Mouse (Mus musculus) forebrain, postnatal 0 days (tissue): ENCODE results near the gene Tex9. TPM values are rescaled to one million over a fixed set of nuclear protein-coding genes. Genes with fewer than 3 reads are reported as not detected.

ENCODE experiments used
- ATAC-seq: fragments of 200-750 bp; cut with Nextera tagmentation; 2 replicates; pipeline ENCODE4 v1.8.0; 2017; ENCODE audit warnings: mild to moderate bottlenecking, moderate library complexity
- DNase-seq: peaks from one replicate; pipeline ENCODE4 v3.0.0-alpha.2; 2015
- H3K27ac ChIP-seq: fragments of 300-500 bp; sonication (generic); 2 replicates; pipeline ENCODE4 v1.5.1; 2014; ENCODE audit warnings: low read depth, mild to moderate bottlenecking, antibody characterized with exemption, low read length, moderate library complexity, mixed read lengths
- H3K27me3 ChIP-seq: fragments of 300-500 bp; sonication (generic); 2 replicates; pipeline ENCODE4 v1.6.1; 2014; ENCODE audit warnings: mild to moderate bottlenecking, low read length, mixed read lengths; ENCODE audit not compliant: insufficient read depth
- H3K36me3 ChIP-seq: fragments of 300-500 bp; sonication (generic); 2 replicates; pipeline ENCODE4 v1.6.1; 2014; ENCODE audit warnings: mild to moderate bottlenecking, moderate library complexity; ENCODE audit not compliant: insufficient read depth
- H3K4me1 ChIP-seq: fragments of 300-500 bp; sonication (generic); 2 replicates; pipeline ENCODE4 v1.6.1; 2014; ENCODE audit warnings: antibody characterized with exemption; ENCODE audit not compliant: insufficient read depth
- H3K4me2 ChIP-seq: fragments of 300-500 bp; sonication (generic); 2 replicates; pipeline ENCODE4 v1.6.1; 2014; ENCODE audit warnings: low read depth, mild to moderate bottlenecking, moderate library complexity
- H3K4me3 ChIP-seq: fragments of 300-500 bp; sonication (generic); 2 replicates; pipeline ENCODE4 v1.5.1; 2014; ENCODE audit warnings: low read depth, low read length, mixed read lengths
- H3K9ac ChIP-seq: fragments of 300-500 bp; sonication (generic); 2 replicates; pipeline ENCODE4 v1.6.1; 2014; ENCODE audit warnings: mild to moderate bottlenecking
- H3K9me3 ChIP-seq: fragments of 300-500 bp; sonication (generic); 2 replicates; pipeline ENCODE4 v1.6.1; 2016; ENCODE audit warnings: low read length
- CTCF ChIP-seq: sonication (generic); IDR thresholded peaks from 2 replicates; pipeline ENCODE4 v1.5.1; 2016; ENCODE audit warnings: antibody characterized with exemption, control low read depth, low read depth
- whole genome bisulfite sequencing: fragments of 180-500 bp; shearing (Covaris S2); extraction: QIAGEN DNeasy Blood & Tissue Kit; methylation state at CpG from one replicate; pipeline ENCODE4 v1.1.7; 2014; 5-methylcytosine and 5-hydroxymethylcytosine counted together
- polyA plus RNA-seq: library from polyadenylated mRNA; unstranded; fragments of >200 nt; fragmentation: Nextera tagmentation; extraction: Ambion mirVana; gene quantifications from 2 replicates; pipeline ENCODE4 v1.2.1, GENCODE M21; 2015
- total RNA-seq: library from RNA; depleted of rRNA; stranded (reverse); fragments of >200 nt; gene quantifications from 2 replicates; pipeline ENCODE4 v1.2.3, GENCODE M21; 2014

Tex9 gene
- total and polyA plus RNA-seq, 2 experiments from 2014 or later, result 29.3 to 33.8 TPM

DNA sequence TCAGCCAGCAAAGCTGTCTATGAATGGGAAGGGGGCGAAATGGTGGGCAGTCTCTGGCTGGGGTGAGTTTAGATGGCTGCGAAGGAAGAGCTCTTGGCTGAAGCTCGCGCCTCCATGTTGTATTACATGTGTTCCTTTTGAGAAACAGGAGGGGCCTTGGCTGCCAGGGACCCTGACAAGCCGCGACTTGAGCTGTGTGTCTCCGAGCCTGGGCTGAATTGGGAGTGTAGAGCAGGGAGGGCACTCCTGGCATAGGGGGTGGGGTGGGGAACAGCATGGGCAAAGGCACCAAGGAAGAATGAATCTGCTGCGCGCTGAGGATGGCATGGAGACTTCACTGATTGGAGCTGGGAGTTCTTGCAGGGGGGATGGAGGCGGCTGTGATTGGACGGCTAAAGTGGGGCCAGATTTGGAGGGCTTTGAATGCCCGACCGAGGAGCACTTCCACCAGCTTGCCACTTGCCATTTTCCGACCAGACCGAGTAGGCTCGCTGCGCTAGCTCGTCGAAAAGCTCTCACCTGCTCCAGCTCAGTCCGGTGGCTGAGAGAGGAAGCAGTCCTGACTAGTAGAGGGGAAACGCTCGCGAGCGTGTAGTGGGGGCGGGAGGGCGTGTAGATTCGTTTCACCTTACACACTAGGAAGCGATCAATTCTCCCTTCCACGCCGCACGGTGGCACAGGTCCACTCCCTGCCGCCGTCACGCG lies 39.4 kb upstream of the Tex9 start:
- TF ChIP-seq CTCF, result no peak; the same call in 1 of the 2 replicates
- WGBS, result 1% methylated on average over 35 of the region's 35 CpGs
- H3K9ac ChIP-seq, result peak overlapping the region; percentile 97
- H3K4me1 ChIP-seq, result peaks cover 7% of the 10 kb centered on the region
- peak overlapping the region; percentile 100 for H3K27ac ChIP-seq
- no peaks in the 10 kb centered on the region for H3K27me3 ChIP-seq
- no peaks in the 10 kb centered on the region for H3K9me3 ChIP-seq
- ATAC-seq, result peak; percentile 93
- DNase-seq, result peak; percentile 96
- H3K36me3 ChIP-seq, result no peaks in the 10 kb centered on the region
- H3K4me2 ChIP-seq, result peak overlapping the region; percentile 54
- H3K4me3 ChIP-seq, result peak overlapping the region; percentile 96

DNA sequence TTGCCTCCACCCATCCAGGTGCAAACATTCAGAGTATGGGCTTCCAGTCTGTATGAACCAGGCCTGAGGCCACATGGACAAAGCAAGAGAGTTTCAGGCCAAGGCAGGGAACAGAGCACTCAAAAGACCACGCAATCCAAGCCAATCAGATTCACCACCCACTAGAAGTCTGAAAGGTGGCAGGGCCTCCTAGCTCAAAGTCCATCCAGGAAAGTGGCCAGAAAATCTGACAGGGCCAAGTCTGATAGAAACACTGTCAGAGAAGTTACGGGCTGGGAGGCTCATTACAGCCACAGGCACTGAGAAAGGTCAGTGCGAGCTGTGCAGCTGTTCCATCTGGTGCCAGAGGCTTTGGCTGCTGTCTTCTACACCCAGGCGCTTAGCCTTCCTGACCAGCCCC lies 38.8 kb upstream of the Tex9 start:
- H3K9ac ChIP-seq, result peak overlapping the region; percentile 97
- no peak for TF ChIP-seq CTCF
- H3K36me3 ChIP-seq, result no peaks in the 10 kb centered on the region
- peaks cover 7% of the 10 kb centered on the region for H3K4me1 ChIP-seq
- H3K9me3 ChIP-seq, result no peaks in the 10 kb centered on the region
- ATAC-seq (no peak), DNase-seq (no peak)
- H3K27ac ChIP-seq, result peak overlapping the region; percentile 100
- peak overlapping the region; percentile 96 for H3K4me3 ChIP-seq
- H3K27me3 ChIP-seq, result no peaks in the 10 kb centered on the region
- WGBS, result 12% methylated on average over 4 of the region's 4 CpGs
- peak overlapping the region; percentile 54 for H3K4me2 ChIP-seq

DNA sequence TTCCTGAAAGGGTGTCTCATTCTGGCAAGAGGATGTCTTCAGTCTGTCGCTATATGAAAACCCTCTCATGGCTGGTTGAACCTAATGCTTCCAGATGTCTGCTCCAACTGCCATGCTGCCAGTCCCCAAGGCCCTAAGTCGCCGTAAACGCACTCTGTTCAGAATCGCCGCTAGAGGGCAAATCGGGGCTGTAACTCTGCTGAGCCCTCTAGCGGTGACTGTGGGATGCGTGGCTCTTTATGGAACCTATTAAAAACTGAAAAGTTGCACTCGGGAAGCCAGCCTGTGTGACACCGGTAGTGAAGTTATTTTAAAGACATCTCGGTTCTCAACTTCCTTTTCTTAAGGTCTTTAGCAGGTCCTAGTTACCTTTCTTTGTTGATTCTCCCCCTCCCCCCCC lies 38.2 kb upstream of the Tex9 start:
- H3K4me3 ChIP-seq, result no peak overlapping the region
- no peak overlapping the region for H3K9ac ChIP-seq
- H3K4me2 ChIP-seq, result peak overlapping the region; percentile 54; the same call in 1 of the 2 replicates
- H3K27me3 ChIP-seq, result no peaks in the 10 kb centered on the region
- WGBS, result 2% methylated on average over 12 of the region's 12 CpGs
- DNase-seq (peak; percentile 93), ATAC-seq (no peak)
- H3K27ac ChIP-seq, result peak overlapping the region; percentile 100; the same call in 1 of the 2 replicates
- no peaks in the 10 kb centered on the region for H3K9me3 ChIP-seq
- TF ChIP-seq CTCF, result peak; percentile 100
- no peaks in the 10 kb centered on the region for H3K36me3 ChIP-seq
- peaks cover 7% of the 10 kb centered on the region for H3K4me1 ChIP-seq

DNA sequence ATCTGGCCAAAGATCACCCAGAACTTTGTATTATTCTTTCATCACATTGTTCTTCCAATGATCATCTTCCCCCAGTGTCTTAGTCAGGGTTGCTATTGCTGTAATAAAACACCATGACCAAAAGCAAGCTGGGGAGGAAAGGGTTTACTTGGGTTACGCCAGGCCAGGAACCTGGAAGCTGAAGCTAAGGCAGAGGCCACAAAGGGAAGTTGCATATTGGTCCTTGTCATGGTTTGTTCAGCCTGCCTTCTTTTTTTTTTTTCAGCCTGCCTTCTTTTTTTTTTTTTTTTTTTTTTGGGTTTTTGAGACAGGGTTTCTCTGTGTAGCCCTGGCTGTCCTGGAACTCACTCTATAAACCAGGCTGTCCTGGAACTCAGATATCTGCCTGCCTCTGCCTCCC lies 34.1 kb upstream of the Tex9 start:
- Histone ChIP-seq H3K27ac (no peak overlapping the region), H3K9me3 (no peaks in the 10 kb centered on the region), H3K4me3 (no peak overlapping the region), H3K4me1 (peaks cover 5% of the 10 kb centered on the region), H3K27me3 (no peaks in the 10 kb centered on the region), H3K9ac (no peak overlapping the region), H3K4me2 (no peak overlapping the region), H3K36me3 (no peaks in the 10 kb centered on the region)
- no peak for TF ChIP-seq CTCF
- WGBS, result 82% methylated on average over 1 of the region's 1 CpGs
- ATAC-seq (no peak), DNase-seq (no peak)

DNA sequence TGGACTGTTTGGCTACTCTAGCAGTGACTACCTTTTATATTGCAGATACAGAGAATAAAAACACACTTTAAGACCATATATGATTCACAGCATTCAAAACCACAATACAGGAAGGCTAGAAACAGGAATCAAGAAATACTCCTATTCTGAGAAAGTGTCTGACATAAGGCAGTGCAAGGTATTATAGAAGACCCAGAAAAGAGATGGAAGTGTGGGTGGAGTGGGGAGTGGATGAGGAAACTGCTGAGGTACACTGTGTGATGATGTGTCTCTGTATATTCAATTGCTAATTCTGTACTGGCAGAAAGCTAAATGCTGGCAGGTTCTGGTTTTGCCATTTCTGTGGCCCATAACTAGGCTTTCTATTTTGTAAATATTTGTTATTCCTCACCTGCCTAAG lies 28.8 kb upstream of the Tex9 start:
- ATAC-seq, result no peak
- Histone ChIP-seq H3K4me2 (no peak overlapping the region), H3K4me1 (no peaks in the 10 kb centered on the region), H3K9ac (no peak overlapping the region), H3K4me3 (no peak overlapping the region), H3K9me3 (no peaks in the 10 kb centered on the region), H3K36me3 (no peaks in the 10 kb centered on the region), H3K27me3 (no peaks in the 10 kb centered on the region), H3K27ac (no peak overlapping the region)
- DNase-seq, result no peak
- no peak for TF ChIP-seq CTCF

DNA sequence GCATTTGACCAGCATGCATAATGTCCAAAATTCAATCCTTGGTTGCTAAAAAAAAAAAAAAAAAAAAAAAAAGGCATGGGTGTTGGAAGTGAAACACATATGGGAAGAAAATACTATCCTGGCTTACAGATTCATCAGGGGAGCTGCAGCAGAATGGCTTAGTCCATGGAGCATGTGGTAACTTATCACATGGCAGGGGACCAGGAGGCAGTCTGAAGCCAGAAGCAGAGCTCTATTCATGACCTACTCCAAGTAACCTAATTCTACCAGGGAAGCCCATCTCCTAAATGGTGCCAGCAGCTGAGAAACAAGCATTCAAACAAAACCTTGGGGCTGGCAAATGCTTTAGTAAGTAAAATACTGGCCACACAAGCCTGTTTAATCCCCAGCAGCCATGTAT lies 27.2 kb upstream of the Tex9 start:
- no peak for ATAC-seq
- DNase-seq, result no peak
- no peak overlapping the region for H3K9ac ChIP-seq
- no peaks in the 10 kb centered on the region for H3K27me3 ChIP-seq
- H3K27ac ChIP-seq, result no peak overlapping the region
- no peak overlapping the region for H3K4me2 ChIP-seq
- H3K4me1 ChIP-seq, result no peaks in the 10 kb centered on the region
- no peaks in the 10 kb centered on the region for H3K36me3 ChIP-seq
- H3K4me3 ChIP-seq, result no peak overlapping the region
- TF ChIP-seq CTCF, result no peak
- no peaks in the 10 kb centered on the region for H3K9me3 ChIP-seq

DNA sequence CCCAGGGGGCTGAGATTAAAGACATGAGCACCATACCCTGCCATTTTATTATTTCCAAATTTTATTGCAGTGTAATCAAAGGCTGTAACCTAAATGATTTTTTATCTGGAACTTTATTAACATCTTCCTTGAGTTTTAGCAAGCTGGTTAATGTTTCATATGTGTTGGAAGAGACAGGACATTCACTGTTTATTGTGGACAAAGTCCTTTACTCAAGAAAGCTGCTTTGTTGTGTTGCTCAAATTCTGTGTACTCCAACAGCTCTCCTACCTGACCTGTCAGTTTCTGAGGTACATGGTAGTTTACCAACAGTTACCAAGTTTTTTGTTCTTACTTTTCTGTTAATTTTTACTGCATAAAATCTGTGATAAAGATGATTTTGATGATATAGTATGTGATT lies 23.4 kb upstream of the Tex9 start:
- TF ChIP-seq CTCF, result no peak
- no peak overlapping the region for H3K9ac ChIP-seq
- H3K36me3 ChIP-seq, result no peaks in the 10 kb centered on the region
- no peak for DNase-seq
- H3K4me3 ChIP-seq, result no peak overlapping the region
- H3K27me3 ChIP-seq, result no peaks in the 10 kb centered on the region
- no peak overlapping the region for H3K4me2 ChIP-seq
- H3K9me3 ChIP-seq, result no peaks in the 10 kb centered on the region
- no peaks in the 10 kb centered on the region for H3K4me1 ChIP-seq
- no peak for ATAC-seq
- no peak overlapping the region for H3K27ac ChIP-seq
